Mouse (Mus musculus) neural tube, embryonic 10.5 days (tissue): ENCODE results near the gene Ptprn2.

Source experiments
- DNase-seq: peaks from one replicate; pipeline ENCODE4 v3.0.0-alpha.2; 2017; ENCODE audit warnings: low spot score; ENCODE audit errors: extremely low spot score

The Ptprn2 gene

GRCm38 (mm10) chr12:116887496-116888281 lies 402.2 kb downstream of the Ptprn2 start:
- no peak for DNase-seq

DNA sequence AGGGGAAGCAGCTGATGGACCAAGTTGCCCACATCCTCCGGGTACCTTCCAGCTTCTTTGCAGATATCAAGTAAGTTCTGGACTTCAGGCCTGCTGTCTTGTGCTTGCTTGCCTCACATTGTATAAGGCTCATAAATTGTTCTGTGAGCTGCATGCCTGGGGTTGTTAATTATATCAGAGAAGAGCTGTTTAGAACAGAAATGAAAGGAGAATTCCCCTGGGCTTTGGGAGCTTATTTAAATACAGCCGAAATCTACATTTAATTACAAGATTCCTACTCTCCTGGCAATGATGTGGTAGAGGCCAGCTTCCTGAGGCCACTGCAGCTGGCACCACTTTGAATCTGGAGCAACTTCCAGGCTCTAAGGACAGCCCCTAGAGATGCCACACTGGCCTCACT lies 403.3 kb downstream of the Ptprn2 start:
- no peak for DNase-seq

GRCm38 (mm10) chr12:116892584-116892983 lies 407.1 kb downstream of the Ptprn2 start:
- DNase-seq, result no peak

- no peak for DNase-seq
Measured at GRCm38 (mm10) chr12:116896651-116897050, 411.1 kb downstream of the Ptprn2 start.

GRCm38 (mm10) chr12:116901773-116902172 lies 416.3 kb downstream of the Ptprn2 start:
- DNase-seq, result no peak

DNA sequence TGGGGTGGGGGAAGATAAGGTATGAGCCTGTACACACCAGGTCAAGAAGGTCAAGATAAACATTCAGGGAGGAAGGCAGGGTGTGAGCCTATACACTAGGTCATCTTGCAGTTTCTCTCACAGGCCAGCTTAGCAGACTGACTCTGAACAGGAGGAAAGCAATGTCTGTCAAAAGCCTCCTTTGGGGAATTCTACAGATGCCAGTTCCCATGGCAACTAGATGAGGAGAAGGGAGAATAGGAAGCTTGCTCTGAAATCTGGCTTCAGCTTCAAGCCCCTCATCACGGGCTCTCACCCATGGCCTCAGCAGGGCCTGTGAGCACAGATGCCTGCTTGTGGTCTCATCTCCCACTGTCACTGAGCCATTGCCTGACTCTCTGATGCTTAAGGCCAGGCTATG lies 421.9 kb downstream of the Ptprn2 start:
- DNase-seq, result no peak

DNA sequence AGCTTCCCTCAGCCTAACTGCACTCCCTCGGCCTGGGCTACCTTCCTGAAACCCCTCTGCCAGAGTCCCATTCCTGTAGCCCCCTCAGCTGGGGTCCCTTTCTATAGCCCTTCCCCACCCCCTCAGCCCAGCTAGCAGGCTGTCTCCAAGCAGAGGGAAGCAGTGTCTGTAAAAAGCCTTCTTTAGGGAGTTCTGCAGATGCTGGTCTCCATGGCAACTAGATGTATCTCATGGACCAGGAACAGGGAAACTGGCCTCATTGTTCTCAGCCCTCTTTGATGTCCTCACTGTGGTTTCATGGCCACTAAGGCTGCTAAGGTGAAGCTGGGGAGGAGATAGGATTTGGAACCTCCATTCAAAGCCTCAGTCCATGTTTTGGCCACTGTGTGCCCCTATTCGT lies 423.1 kb downstream of the Ptprn2 start:
- DNase-seq, result no peak

- no peak for DNase-seq
Measured at GRCm38 (mm10) chr12:116916776-116917175, 431.3 kb downstream of the Ptprn2 start.

- no peak for DNase-seq
Measured at GRCm38 (mm10) chr12:116919185-116919584, 433.7 kb downstream of the Ptprn2 start.

DNA sequence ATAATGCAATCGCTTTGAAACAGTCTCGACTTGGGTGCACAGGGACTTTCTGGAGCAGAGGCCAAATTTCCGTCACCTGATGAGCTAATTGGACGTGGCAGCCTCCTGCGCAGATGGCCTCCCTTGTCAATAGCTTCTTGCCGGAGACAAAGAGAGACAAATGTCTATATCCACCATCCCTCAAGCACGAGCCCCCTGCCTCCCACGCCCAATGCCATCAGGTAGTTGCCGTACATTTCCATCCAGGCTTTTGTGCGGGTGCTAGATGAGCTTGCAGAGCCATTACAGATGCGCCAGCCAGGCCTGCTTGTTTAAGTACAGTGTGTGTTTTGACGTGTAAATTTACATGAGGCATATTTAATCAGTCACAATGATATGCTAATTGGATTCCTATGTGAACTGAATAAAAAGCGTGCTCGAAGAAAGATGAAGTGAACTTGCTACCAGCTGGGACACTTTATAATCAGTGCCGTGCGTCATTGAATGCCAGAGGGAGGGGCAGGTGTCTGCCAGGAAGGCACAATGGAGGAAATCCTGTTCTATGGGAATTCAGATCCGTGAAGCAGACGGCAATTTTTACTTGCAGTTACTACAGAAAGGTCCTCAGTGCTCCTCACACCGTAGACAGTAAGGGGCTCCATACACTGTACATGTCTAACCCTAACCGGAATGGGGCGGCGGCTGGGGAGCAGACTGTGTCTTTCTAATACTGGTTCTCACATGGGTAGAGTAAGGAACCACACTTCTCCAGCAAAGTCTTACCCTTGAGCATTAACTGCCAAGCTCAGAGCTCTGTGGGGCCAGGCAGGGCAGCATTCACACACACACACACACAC lies 434.4 kb downstream of the Ptprn2 start:
- DNase-seq, result no peak

DNA sequence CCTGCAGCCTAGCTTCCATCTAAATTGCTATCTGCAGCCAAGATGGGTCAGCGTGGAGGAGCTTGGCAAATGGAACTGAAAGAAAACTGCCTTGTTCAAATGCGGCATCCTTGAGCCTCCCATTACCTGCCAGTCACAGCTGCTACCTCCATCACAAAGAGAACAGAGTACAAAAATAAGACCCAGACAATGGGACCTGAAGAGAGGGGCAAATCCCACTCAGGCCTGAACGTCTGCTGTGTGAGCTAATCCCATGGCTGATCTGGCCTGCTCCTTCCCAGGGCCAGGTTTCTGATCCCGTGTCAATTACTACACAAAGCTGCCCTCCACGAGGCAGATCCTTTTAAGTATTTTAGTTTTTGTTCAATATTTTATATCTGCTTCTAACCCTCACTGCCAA lies 441.6 kb downstream of the Ptprn2 start:
- no peak for DNase-seq

DNA sequence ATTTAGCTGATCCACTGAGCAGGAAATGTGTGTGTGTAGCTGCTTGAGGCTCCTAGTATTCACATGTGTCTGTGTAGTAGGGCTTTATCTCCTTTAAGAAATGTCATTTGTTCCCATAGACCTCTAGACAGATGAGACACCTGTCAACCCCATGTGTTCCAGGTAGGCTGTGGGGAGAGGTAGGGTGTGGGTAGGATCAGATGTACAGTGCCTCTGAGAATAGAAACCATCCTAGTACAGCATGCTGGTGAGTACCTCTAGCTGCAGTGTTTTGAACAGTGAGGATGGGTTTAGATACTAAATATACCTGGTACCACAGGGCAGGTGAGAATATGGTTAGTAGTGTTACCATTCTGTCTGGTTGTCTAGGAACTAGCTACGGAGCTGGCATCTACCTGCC lies 442.0 kb downstream of the Ptprn2 start:
- no peak for DNase-seq

DNA sequence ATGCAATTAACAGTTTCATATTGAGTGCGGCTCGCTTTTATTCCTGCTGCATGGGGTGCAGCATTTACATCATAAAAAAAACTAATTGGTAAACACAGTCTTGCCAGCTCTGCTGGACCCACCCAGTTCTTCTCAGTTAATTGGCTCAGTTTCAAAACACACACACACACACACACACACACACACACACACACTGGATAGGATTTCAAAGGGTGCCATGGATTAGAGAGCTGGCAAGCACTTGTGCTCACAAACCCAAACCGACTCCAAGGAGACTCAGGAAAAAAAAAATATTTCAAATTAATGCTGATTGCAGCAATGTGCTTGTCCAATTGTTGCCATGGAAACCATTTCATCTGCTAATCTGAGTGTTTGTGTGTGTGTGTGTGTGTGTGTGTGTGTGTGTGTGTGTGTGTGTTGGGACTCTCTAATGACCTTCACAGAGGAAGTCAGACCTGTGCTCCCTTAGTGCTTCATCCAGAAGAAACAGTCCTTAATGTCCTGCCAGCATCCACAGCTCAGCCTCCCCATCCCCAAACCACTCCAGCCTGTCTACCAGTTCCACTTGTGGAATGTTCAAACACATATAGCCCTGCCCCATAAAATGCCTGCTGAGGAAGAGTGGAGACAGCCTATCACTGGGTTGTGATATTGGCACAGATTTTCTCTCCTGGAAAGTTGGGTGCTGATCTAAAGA lies 452.8 kb downstream of the Ptprn2 start:
- DNase-seq, result no peak

DNA sequence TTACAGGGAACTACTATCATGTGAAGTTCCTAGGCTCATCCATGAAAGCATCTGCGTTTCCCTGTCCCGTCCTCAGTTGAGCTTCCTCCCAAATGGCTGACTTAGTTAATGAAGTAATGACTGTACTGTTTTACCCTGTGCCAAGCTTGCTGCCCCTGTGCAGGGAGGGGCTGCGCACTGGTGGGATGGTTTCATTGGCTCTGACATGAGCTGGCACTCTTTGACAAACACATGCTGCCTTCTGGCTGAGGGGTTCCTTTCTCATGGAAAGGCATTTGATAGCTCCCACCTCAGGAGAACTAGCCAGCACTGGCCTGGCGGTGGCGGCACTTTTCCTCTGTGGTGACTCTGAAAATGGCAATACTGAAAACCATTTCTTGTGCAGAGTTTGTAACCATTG lies 458.4 kb downstream of the Ptprn2 start:
- DNase-seq, result no peak

- no peak for DNase-seq
Measured at GRCm38 (mm10) chr12:116948151-116948928, 462.8 kb downstream of the Ptprn2 start.

DNA sequence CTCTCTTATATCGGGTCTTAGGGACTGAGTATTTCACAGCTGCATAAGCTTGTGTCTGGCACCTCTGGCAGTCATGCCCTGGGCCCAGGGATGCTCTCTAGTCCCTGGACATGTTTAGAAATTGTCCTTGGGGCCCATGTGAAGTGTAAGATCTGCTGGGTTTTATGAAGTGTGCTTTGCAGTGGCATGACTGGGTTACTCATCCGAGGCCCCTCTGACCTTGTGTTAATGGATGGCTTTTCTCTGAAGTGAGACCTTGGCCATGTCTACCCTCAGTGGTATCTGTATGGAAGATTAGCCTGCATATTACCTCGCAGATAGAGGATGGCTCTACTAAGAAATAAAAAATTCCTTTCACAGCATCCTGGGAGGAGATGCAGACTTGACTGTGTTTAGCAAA lies 464.2 kb downstream of the Ptprn2 start:
- DNase-seq, result no peak

DNA sequence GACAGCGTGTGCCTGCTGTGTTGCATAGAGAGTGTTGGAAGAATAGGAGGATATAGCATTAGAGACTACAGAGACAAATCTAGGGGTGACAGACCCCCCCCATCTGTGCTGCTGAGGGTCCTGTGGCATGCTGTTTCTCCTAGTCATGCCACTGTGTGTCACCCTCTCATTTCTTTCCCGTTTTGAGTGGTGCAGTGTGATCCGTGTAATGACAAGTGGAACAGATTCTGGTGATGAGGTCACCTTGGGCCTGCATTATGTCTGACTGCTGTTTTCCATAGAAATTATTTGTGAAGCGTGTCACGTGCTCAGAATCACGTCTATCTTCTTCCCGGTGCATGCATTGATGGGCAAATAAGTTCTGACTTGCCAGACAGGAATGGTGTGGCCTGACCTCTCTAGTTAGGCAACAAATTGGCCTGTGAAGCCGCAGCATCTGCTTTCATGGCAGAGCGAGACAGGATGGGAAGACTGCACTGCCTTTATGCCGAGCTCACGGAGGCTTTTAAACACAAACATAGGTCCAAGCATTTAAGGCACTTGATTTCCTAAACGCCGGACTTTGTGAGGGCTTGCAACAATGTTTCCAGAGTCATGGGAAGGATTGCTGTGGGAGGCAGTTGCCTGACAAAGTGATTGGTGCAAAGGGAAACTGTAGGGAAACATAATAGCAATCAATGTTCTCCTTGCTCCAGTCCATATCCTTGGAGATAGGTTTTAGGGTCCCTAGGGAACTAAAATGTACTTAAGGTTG lies 467.1 kb downstream of the Ptprn2 start:
- no peak for DNase-seq

DNA sequence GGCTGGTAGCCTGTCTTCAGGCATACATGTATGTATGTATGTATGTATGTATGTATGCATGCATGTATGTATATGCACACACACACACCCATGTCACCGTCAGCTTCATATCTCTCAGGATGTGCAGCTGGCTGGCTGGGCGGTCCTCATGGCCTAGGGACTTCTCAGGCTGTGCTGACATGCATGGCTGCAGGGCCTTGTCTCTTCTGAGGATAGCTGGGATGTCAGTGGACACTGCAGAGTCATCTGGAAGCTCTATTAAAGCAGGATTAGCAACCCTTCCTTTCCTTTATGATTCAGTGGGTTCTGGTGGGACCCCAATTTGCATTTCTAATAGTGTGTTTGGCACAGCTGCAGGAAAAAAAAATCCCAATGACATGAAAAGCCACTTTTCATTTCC lies 473.6 kb downstream of the Ptprn2 start:
- DNase-seq, result no peak

DNA sequence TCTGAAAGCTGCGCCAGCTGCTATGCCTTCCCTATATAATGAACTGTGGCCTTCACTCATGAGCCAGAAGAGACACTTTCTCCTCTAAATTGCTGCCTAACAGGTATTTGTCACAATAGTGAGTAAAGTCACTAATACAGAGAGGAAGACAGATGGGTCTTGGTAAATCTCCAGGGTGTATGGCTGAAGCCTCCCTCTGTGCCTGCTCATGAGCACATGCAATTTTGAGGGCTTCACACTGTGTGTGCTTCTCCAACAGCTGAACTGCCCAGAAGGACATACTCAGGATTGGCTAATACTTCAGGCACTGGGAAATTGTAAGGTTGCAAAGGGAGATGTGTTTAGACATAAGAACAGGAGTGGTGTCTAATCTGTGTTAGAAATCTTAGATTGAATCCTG lies 478.4 kb downstream of the Ptprn2 start:
- no peak for DNase-seq

- DNase-seq, result no peak
Measured at GRCm38 (mm10) chr12:116968215-116968939, 482.9 kb downstream of the Ptprn2 start.
